Mouse (Mus musculus): Measurements from ENCODE around the gene Gm5089. TPM values are rescaled to one million over a fixed set of nuclear protein-coding genes. Genes with fewer than 3 reads are reported as not detected.

The Gm5089 gene
- polyA plus RNA-seq, 1 experiment from 2014 or later: not detected

- DNase-seq (ENCODE audit: low spot score): peak; percentile 59
- H3K4me3 ChIP-seq (ENCODE audit: low read depth, low read length): peak overlapping the region; percentile 44
- WGBS: 1% methylated on average over 55 of the region's 57 CpGs
- H3K9me3 ChIP-seq (ENCODE audit: control insufficient read depth, low read length): no peaks in the 10 kb centered on the region
- 0 out of 2 replicates have a peak, but pooled peaks have one; percentile 21 for ATAC-seq (replicated peaks; ENCODE audit: low FRiP score)
- peak overlapping the region; percentile 62 for H3K4me2 ChIP-seq
- H3K9ac ChIP-seq (ENCODE audit: low read depth, low read length): no peak overlapping the region
- H3K36me3 ChIP-seq (ENCODE audit: control insufficient read depth, insufficient read depth, low read length): no peaks in the 10 kb centered on the region
- H3K4me1 ChIP-seq (replicated peaks; ENCODE audit: control insufficient read depth, insufficient read depth, low read length): peaks cover 7% of the 10 kb centered on the region; the same call in 1 of the 2 replicates
- peaks cover 100% of the 10 kb centered on the region for H3K27me3 ChIP-seq (replicated peaks; ENCODE audit: control insufficient read depth, insufficient read depth, low read length)
- no peak overlapping the region for H3K27ac ChIP-seq (ENCODE audit: low read depth, low read length)
These were observed 23.4 kb upstream of the Gm5089 start for GRCm38 (mm10) chr14:122474041-122474890.

- H3K36me3 ChIP-seq (ENCODE audit: control insufficient read depth, insufficient read depth, low read length): no peaks in the 10 kb centered on the region
- no peak for DNase-seq (ENCODE audit: low spot score)
- H3K27me3 ChIP-seq (replicated peaks; ENCODE audit: control insufficient read depth, insufficient read depth, low read length): peaks cover 100% of the 10 kb centered on the region
- no peak overlapping the region for H3K9ac ChIP-seq (ENCODE audit: low read depth, low read length)
- H3K4me1 ChIP-seq (replicated peaks; ENCODE audit: control insufficient read depth, insufficient read depth, low read length): peaks cover 7% of the 10 kb centered on the region; the same call in 1 of the 2 replicates
- WGBS: 2% methylated on average over 17 of the region's 17 CpGs
- no peak overlapping the region for H3K4me3 ChIP-seq (ENCODE audit: low read depth, low read length)
- no peaks in the 10 kb centered on the region for H3K9me3 ChIP-seq (ENCODE audit: control insufficient read depth, low read length)
- no peak overlapping the region for H3K4me2 ChIP-seq
- H3K27ac ChIP-seq (ENCODE audit: low read depth, low read length): no peak overlapping the region
- no peak for ATAC-seq (replicated peaks; ENCODE audit: low FRiP score)
These were observed 22.4 kb upstream of the Gm5089 start for GRCm38 (mm10) chr14:122473211-122473751.

GRCm38 (mm10) chr14:122472647-122473046 is 21.7 kb upstream of the Gm5089 start:
- H3K9me3 ChIP-seq (ENCODE audit: control insufficient read depth, low read length): no peaks in the 10 kb centered on the region
- no peak overlapping the region for H3K9ac ChIP-seq (ENCODE audit: low read depth, low read length)
- no peak overlapping the region for H3K4me3 ChIP-seq (ENCODE audit: low read depth, low read length)
- ATAC-seq (replicated peaks; ENCODE audit: low FRiP score) (no peak), DNase-seq (ENCODE audit: low spot score) (no peak)
- WGBS: 1% methylated on average over 5 of the region's 5 CpGs
- no peaks in the 10 kb centered on the region for H3K36me3 ChIP-seq (ENCODE audit: control insufficient read depth, insufficient read depth, low read length)
- H3K4me1 ChIP-seq (replicated peaks; ENCODE audit: control insufficient read depth, insufficient read depth, low read length): peaks cover 7% of the 10 kb centered on the region; the same call in 1 of the 2 replicates
- no peak overlapping the region for H3K4me2 ChIP-seq
- no peak overlapping the region for H3K27ac ChIP-seq (ENCODE audit: low read depth, low read length)
- H3K27me3 ChIP-seq (replicated peaks; ENCODE audit: control insufficient read depth, insufficient read depth, low read length): peaks cover 100% of the 10 kb centered on the region

- Histone ChIP-seq H3K27me3 (replicated peaks; ENCODE audit: control insufficient read depth, insufficient read depth, low read length) (peaks cover 100% of the 10 kb centered on the region), H3K9ac (ENCODE audit: low read depth, low read length) (no peak overlapping the region), H3K4me1 (replicated peaks; ENCODE audit: control insufficient read depth, insufficient read depth, low read length) (peaks cover 7% of the 10 kb centered on the region; the same call in 1 of the 2 replicates), H3K4me3 (ENCODE audit: low read depth, low read length) (no peak overlapping the region), H3K27ac (ENCODE audit: low read depth, low read length) (no peak overlapping the region), H3K36me3 (ENCODE audit: control insufficient read depth, insufficient read depth, low read length) (no peaks in the 10 kb centered on the region), H3K9me3 (ENCODE audit: control insufficient read depth, low read length) (no peaks in the 10 kb centered on the region), H3K4me2 (no peak overlapping the region)
- ATAC-seq (replicated peaks; ENCODE audit: low FRiP score) (no peak), DNase-seq (ENCODE audit: low spot score) (no peak)
- 3% methylated on average over 13 of the region's 13 CpGs for WGBS
These were observed 21.2 kb upstream of the Gm5089 start for GRCm38 (mm10) chr14:122472161-122472560.

GRCm38 (mm10) chr14:122471449-122472085 is 20.7 kb upstream of the Gm5089 start:
- no peak overlapping the region for H3K4me2 ChIP-seq
- ATAC-seq (replicated peaks; ENCODE audit: low FRiP score) (no peak), DNase-seq (ENCODE audit: low spot score) (no peak)
- peaks cover 7% of the 10 kb centered on the region; the same call in 1 of the 2 replicates for H3K4me1 ChIP-seq (replicated peaks; ENCODE audit: control insufficient read depth, insufficient read depth, low read length)
- peaks cover 100% of the 10 kb centered on the region for H3K27me3 ChIP-seq (replicated peaks; ENCODE audit: control insufficient read depth, insufficient read depth, low read length)
- no peak overlapping the region for H3K4me3 ChIP-seq (ENCODE audit: low read depth, low read length)
- H3K36me3 ChIP-seq (ENCODE audit: control insufficient read depth, insufficient read depth, low read length): no peaks in the 10 kb centered on the region
- WGBS: 9% methylated on average over 31 of the region's 31 CpGs
- H3K27ac ChIP-seq (ENCODE audit: low read depth, low read length): no peak overlapping the region
- H3K9me3 ChIP-seq (ENCODE audit: control insufficient read depth, low read length): no peaks in the 10 kb centered on the region
- H3K9ac ChIP-seq (ENCODE audit: low read depth, low read length): no peak overlapping the region

GRCm38 (mm10) chr14:122468971-122469755 is 18.2 kb upstream of the Gm5089 start:
- Histone ChIP-seq H3K27me3 (replicated peaks; ENCODE audit: control insufficient read depth, insufficient read depth, low read length) (peaks cover 100% of the 10 kb centered on the region), H3K4me2 (no peak overlapping the region), H3K27ac (ENCODE audit: low read depth, low read length) (no peak overlapping the region), H3K4me3 (ENCODE audit: low read depth, low read length) (no peak overlapping the region), H3K36me3 (ENCODE audit: control insufficient read depth, insufficient read depth, low read length) (no peaks in the 10 kb centered on the region), H3K4me1 (replicated peaks; ENCODE audit: control insufficient read depth, insufficient read depth, low read length) (peaks cover 5% of the 10 kb centered on the region; the same call in 1 of the 2 replicates), H3K9me3 (ENCODE audit: control insufficient read depth, low read length) (no peaks in the 10 kb centered on the region), H3K9ac (ENCODE audit: low read depth, low read length) (no peak overlapping the region)
- 4% methylated on average over 28 of the region's 28 CpGs for WGBS
- no peak for ATAC-seq (replicated peaks; ENCODE audit: low FRiP score)
- DNase-seq (ENCODE audit: low spot score): peak; percentile 37

GRCm38 (mm10) chr14:122467926-122468841 is 17.3 kb upstream of the Gm5089 start:
- H3K4me1 ChIP-seq (replicated peaks; ENCODE audit: control insufficient read depth, insufficient read depth, low read length): peaks cover 7% of the 10 kb centered on the region; the same call in 1 of the 2 replicates
- H3K9me3 ChIP-seq (ENCODE audit: control insufficient read depth, low read length): no peaks in the 10 kb centered on the region
- ATAC-seq (replicated peaks; ENCODE audit: low FRiP score): no peak
- 10% methylated on average over 23 of the region's 23 CpGs for WGBS
- H3K4me2 ChIP-seq: no peak overlapping the region
- DNase-seq (ENCODE audit: low spot score): peak; percentile 30
- H3K36me3 ChIP-seq (ENCODE audit: control insufficient read depth, insufficient read depth, low read length): no peaks in the 10 kb centered on the region
- H3K4me3 ChIP-seq (ENCODE audit: low read depth, low read length): no peak overlapping the region
- peaks cover 100% of the 10 kb centered on the region for H3K27me3 ChIP-seq (replicated peaks; ENCODE audit: control insufficient read depth, insufficient read depth, low read length)
- no peak overlapping the region for H3K9ac ChIP-seq (ENCODE audit: low read depth, low read length)
- H3K27ac ChIP-seq (ENCODE audit: low read depth, low read length): no peak overlapping the region
